Mouse (Mus musculus) ovary, postnatal 14 days (tissue): ENCODE data around the gene Cox7a1.
"Not testable (repeated sequence)": the region's sequence is repeated elsewhere in the genome, so short reads cannot be mapped to it uniquely, and the experiment has no call there.

Experiments
- DNase-seq: peaks from one replicate; pipeline ENCODE4 v3.0.0; 2022; ENCODE audit warnings: low spot score

Cox7a1 gene

GRCm38 (mm10) chr7:30183879-30184289, at the start of gene Cox7a1:
Gene Cox7a1 (plus strand): TSS chr7:30184144.
- DNase-seq = peak; percentile 66

- DNase-seq = no peak
Measured at GRCm38 (mm10) chr7:30136826-30137225, 47.1 kb upstream of the Cox7a1 start.

GRCm38 (mm10) chr7:30143170-30143554, 40.8 kb upstream of the Cox7a1 start:
- no peak for DNase-seq

DNA sequence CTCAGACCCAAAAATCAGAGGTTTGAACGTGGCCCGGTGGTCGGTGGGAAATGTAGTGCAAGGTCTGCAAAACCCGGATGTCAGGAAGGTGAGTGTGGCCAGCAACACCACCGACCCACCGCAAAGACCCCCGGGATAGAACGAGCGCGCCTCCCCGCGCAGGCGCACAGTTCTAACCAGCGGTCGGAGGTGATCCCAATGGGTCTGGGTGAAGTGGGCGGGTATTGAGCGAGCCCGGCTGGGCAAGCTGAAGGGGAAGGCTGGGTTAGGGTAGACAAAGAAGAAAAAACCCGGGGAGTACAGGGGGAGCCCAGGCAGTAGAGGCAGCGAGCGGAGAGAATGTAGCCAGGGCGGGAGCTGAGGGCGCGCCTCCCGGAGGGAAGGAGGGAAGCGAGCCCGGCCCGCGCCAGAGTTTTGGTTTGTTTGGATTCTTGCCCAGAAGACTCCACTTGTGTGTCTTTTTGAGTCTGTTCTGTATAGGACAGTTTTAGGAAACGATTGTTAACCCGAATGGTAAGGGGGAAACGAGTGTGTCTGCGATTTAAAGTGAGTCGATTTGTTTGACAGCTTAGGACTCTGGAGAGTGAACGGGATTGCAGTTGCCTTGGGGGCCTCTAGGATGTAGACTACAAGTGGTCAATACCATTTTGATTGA, 40.3 kb upstream of the Cox7a1 start:
- DNase-seq = peak; percentile 66

GRCm38 (mm10) chr7:30147011-30147410, 36.9 kb upstream of the Cox7a1 start:
- no peak for DNase-seq

GRCm38 (mm10) chr7:30154040-30154439, 29.9 kb upstream of the Cox7a1 start:
- no peak for DNase-seq

GRCm38 (mm10) chr7:30155507-30155906, 28.4 kb upstream of the Cox7a1 start:
- no peak for DNase-seq

DNA sequence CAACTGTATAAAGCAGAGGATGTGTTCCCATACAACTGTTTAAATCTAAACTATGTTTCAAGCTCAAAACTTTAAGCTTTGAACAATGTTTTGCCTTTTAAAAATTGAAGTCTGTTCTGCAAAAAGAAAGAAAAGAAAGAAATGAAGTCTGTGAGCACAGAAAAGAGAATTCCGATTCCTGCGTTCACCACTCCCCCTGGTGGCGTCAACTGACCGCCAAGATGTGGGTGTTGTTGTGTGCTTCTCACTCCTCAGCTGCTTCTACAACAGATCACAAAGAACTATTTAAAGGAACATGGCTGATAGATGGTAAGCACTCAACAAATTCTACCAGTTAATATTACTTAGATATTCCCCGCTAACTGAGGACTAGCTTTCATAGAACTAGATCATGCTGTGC, 20.8 kb upstream of the Cox7a1 start:
- DNase-seq = no peak

DNA sequence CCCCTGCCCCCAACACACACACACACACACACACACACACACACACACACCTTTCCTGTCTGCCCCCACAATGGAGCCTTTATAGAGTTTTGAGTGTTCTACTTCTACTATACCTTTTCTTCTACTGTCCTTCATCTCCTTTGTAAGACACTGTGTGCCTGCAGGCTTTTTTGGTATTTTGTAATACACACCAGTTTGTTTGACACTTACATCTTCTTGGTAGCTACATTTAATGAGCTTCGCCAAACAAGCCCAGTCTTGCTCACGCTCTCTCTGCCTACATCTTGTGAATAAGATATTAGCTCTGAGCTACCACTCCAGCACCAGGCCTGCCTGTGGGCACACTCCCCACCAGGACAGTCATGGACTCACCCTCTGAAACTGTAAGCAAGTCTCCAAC, 19.2 kb upstream of the Cox7a1 start:
- no peak for DNase-seq

DNA sequence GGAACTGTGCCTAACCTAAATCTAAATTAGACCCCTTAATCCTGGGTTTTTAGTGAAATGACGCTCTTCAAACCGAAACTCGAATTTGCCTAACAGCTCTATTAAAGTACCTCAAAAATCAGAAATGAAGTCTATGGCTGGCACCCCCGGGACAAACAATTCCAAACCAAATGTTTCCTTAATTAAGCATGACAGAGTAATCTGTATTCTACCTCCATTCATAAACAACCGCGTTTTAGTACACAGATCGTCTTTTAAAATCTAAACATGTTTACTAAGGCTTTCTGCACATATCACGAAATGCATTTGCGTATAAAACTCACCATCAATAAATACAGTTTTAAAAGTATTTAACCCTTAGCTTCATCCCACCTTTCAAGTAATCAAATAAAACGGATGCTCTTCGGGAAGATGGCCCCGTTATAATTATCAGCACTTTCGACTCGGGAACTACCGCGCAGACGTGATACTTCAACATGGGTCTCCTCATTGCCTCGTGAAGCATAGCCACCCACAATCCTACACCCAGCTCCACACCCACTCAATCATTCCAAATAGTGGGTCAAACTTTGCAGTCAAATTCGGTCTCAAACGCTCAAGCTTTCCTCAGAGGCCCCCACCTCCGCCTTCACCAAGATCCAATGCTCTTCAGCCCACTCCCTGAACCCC, 14.9 kb upstream of the Cox7a1 start:
- DNase-seq = peak; percentile 33

DNA sequence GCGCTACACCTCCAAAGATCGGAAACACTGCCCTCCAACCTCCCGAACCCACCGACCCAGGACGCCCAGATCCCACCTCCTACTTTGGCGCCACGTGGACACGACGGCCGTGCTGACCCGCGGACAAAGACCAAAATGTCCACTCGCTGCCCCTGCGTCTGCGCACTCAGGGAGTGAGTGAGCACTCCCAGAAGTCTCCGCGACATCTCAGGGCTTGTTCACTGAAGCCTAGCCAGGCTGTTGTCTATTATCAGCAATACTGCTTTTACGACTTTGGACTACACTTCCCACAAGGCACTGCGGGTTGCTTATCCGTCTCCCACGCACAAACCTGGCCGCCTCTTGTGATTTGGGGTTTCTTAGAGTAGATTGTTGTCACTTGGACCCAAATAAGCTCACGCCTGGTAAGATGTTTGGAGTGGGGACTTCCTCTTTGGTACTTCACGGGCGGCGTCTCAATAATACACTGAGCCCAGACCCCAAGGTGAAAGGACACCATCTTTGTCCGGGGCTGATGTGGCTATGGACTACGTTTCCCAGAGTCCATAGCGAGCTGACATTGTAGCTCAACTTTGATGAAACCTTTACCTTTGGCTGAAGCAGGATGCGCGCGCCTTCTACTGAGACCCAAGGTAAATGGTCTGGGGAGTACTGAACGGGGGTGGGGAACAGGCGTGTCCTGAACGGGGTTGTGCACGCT, 14.2 kb upstream of the Cox7a1 start, which contains the start of gene Zfp146:
Gene Zfp146, minus strand, starts transcription at position 168 of the 700 bp plus-strand sequence.
- DNase-seq = peak; percentile 80

- DNase-seq = no peak
Measured at GRCm38 (mm10) chr7:30170283-30170951, 13.5 kb upstream of the Cox7a1 start.

- no peak for DNase-seq
Measured at GRCm38 (mm10) chr7:30176474-30176873, 7.5 kb upstream of the Cox7a1 start.

DNA sequence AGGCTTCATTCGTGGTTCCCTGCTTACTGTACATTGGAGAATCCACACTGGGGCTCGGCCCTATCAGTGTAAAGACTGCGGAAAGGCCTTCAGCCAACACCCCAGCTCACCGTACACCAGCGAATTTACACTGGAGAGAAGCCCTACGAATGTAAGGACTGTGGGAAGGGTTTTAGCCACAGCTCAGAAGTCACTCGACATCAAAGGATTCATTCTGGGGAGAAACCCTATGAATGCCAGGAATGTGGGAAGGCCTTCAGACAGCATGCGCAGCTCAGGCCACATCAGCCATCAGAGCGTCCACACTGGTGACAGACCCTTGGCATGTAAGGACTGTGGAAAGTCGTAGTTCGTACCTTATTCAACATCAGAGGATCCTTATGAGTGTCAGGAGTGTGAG, 5.7 kb upstream of the Cox7a1 start:
- DNase-seq = no peak

- peak; percentile 66 for DNase-seq
Measured at GRCm38 (mm10) chr7:30181308-30181707, 2.6 kb upstream of the Cox7a1 start.

GRCm38 (mm10) chr7:30181929-30182328, 2.0 kb upstream of the Cox7a1 start:
- not testable (repeated sequence) for DNase-seq

DNA sequence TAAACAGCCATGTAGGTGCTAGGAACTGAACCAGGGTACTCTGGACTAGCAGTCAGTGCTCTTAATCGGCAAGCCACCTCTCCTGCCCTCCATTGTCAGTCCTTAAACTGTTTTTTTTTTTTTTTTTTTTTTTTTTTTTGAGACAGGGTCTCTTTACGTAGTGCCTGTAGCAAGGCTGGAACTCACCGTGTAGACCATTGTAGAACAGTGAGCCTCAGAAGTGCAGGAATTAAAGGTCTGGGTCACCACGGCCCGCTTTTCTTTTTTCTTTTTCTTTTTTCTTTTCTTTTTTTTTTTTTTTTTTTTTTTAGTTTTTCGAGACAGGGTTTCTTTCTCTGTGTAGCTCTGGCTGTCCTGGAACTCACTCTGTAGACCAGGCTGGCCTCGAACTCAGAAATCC, 755 bp upstream of the Cox7a1 start:
- not testable (repeated sequence) for DNase-seq

- DNase-seq = no peak
Measured at GRCm38 (mm10) chr7:30184641-30185348, 851 bp downstream of the Cox7a1 start.

- DNase-seq = no peak
Measured at GRCm38 (mm10) chr7:30188344-30189115, 4.6 kb downstream of the Cox7a1 start.

GRCm38 (mm10) chr7:30189116-30189491, 5.2 kb downstream of the Cox7a1 start:
- no peak for DNase-seq

GRCm38 (mm10) chr7:30192088-30192487, 8.1 kb downstream of the Cox7a1 start:
- no peak for DNase-seq
